Mouse (Mus musculus): ENCODE measurements around the gene Rfwd3.
A peak's percentile ranks its signal among the peaks of the same experiment; 100 is the strongest.
"Not testable (repeated sequence)": the region's sequence is repeated elsewhere in the genome, so short reads cannot be mapped to it uniquely, and the experiment has no call there.

The Rfwd3 gene

GRCm38 (mm10) chr8:111299821-111300568 lies at the start of gene Rfwd3:
TSS of gene Rfwd3 (minus strand) at chr8:111300222.
- peak; percentile 91 to 93 for DNase-seq

DNA sequence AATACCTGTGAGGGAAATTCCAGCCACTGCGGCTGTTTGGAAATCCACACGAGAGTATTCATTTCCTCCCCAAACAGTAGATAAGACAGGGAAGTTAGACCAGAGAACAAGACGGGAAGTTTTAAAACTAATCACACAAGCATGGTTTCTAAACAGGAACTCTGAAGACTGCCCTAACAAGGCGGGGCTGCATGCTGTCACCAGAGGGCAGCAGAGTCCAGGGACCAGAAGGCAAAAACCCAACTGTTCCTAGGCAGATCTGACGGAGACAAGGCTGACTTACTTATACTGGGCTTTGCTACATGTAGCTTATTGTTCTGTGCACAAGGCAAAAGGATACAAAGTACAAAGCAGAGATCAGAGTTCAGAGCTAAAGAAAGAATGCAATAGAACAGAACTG lies 43.2 kb upstream of the Rfwd3 start:
- DNase-seq: peak; percentile 80 to 83

DNA sequence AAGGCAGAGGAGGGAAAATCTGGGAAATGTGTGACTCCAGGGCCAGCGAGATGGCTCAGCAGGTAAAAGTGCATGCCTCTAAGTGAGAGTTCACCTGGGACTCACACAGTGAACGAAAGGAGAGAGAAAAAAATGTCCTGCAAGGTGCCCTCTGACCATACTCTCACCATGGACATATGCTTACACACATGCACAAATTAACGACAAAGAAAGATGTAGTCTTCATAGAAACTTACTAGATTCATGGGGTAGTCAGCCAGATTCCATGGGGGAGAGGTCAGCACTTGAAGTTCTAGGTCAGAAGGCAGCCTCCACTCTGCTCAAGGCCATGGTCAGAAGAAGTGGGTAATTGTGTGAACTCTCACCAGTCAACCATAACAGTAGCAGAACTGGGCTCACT lies 40.2 kb upstream of the Rfwd3 start:
- DNase-seq: no peak

GRCm38 (mm10) chr8:111338370-111339208 lies 38.6 kb upstream of the Rfwd3 start:
- peak; percentile 24 to 29 for DNase-seq

DNA sequence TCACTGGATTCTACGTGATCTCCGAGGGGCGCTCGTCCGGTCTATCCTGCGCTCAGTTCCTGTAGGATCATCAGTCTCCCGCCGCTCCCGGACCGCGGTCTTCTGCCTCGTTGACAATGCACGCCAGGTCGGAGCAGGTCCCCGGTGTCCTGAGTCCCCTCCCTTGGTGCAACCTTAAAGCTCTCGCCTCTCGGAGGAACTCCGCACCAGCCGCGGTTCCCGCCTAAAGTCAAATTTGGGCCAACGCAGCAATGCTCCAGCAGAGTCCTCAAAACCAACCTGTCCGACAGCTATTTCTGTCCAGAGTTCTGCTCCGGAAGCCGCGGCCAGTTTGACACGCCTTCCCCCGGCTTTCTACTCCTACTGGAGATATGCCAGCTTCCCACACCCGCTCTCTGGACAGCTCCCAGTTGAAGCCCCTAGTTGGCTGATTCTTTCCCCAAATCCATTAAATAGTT lies 37.9 kb upstream of the Rfwd3 start, which contains the start of gene Mlkl:
Gene Mlkl, minus strand, starts transcription at position 288 of the 458 bp plus-strand sequence.
- peak; percentile 42 to 46 for DNase-seq

DNA sequence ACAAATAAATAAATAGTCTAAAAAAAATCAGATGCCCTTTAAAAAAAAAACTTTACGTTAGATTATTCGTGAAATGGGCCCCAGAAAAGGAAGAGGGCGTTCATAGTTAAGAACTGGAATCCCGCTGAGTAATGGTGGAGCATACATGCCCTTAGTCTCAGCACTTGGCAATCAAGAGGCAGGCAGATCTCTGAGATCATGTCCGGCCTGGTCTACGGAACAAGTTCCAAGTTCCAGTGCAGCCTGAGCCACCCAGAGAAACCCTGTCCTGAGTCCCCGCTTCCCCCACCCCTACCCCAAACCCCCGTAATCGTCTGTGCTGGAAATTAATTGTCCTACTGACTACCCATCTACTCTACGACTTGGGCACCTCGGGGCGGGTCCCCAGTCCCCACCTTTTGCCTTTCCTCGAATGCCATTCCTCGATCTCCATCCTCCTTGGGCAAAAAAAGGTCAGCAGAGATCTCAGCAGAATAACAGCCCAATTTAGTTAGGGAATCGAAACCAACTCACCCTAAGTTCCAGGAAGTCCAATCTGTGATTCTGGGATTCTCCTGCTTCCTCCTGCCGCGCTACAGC lies 37.4 kb upstream of the Rfwd3 start:
- peak in 1 of 2 experiments; percentile 5 for DNase-seq

DNA sequence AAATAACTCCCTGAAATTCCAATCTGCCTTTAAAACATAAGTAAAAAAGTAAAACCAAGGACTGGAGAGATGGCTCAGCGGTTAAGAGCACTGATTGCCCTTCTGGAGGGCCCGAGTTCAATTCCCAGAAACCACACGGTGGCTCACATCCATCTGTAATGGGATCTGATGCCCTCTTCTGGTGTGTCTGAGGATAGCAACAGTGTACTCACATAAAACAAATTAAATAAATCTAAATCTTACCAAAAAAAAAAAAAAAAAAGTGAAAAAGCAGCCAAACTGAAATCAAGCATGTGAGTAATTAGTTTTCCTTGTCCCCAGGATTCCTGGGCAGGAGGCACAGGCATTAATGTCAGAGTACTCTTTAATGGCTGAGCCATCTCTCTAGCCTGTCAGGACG lies 36.7 kb upstream of the Rfwd3 start:
- no peak for DNase-seq

- DNase-seq: no peak
Observed at GRCm38 (mm10) chr8:111325222-111325790, 25.3 kb upstream of the Rfwd3 start.

DNA sequence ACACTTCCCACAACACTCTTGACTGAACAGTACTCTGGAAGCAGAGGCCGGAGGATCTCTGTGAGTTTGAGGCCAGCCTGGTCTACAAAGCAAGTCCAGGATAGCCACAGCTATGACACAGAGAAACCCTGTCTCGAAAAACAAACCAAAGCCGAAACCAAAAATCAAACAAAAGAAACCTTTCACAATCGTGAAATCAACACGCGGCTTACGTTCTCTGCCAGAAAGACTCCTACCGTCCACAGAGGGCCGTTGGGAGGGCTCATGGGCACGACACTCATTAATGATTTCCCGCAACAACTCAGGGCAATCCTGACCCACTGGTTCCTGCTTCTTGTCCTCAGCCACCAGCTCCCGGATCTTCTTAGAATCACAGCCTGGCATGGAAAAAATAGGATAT lies 14.7 kb upstream of the Rfwd3 start:
- DNase-seq: no peak

- not testable (repeated sequence) for DNase-seq
Observed at GRCm38 (mm10) chr8:111313961-111314360, 13.9 kb upstream of the Rfwd3 start.

DNA sequence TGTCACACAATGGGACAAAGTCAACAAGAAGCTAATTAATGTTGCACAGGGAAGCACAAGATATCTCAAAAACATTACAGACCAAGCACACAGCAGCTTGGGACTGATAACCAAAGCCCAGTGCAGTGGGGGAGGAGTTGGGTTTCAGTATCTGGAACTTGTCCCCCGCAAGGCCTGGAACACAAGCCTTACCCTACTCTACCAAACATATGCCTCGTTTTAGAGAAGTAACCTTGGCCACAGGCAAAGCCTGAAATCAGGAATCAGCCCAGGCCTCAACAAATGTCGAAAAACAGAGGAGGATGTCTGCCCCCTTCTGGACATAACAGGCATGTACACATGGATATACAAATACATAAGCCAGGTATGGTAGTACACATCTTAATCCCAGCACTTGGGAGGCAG lies 12.7 kb upstream of the Rfwd3 start:
- peak; percentile 12 to 18 for DNase-seq

GRCm38 (mm10) chr8:111310006-111310405 lies 10.0 kb upstream of the Rfwd3 start:
- DNase-seq: not testable (repeated sequence)

- DNase-seq: no peak
Observed at GRCm38 (mm10) chr8:111305031-111305730, 5.2 kb upstream of the Rfwd3 start.

DNA sequence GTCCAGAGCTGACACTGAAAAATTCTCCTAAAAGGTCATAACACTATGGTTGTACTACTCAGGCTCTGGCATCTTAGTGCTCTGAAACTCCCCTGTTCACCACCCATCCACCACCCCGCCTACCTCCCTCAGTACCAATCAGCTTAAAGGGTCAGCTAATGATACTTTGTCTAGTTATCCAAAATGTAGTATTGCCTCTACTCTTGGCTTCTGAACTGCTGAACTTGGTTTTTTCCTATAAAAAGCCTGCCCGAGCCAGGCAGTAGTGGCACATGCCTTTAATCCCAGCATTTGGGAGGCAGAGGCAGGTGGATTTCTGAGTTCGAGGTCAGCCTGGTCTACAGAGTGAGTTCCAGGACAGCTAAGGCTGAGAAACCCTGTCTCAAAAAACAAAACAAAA lies 4.3 kb upstream of the Rfwd3 start:
- no peak for DNase-seq

GRCm38 (mm10) chr8:111303076-111303803 lies 3.2 kb upstream of the Rfwd3 start:
- DNase-seq: not testable (repeated sequence)

GRCm38 (mm10) chr8:111300597-111301546 lies 850 bp upstream of the Rfwd3 start:
- peak; percentile 26 to 30 for DNase-seq

DNA sequence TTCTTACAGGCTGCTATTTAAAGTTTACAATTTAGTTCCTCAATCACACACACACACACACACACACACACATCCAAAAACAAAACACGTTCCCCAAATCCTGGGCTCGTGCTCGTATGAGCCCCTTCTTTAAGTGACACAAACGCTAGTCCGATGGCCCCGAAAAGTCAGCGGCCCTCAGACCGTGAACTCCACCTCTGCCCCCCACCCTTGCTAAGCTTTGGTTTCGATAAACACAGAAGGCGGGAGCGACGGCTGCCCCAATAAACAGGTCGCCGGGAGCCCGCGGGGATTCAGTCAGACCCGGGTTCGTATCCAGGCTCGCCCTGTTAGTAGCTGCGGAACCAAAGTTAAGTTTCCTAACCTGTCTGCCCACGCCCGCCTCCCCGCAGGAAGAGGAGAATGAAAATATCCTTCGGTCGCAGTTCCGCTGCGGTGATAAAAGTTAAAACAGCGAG lies 630 bp downstream of the Rfwd3 start:
- peak; percentile 87 to 88 for DNase-seq

DNA sequence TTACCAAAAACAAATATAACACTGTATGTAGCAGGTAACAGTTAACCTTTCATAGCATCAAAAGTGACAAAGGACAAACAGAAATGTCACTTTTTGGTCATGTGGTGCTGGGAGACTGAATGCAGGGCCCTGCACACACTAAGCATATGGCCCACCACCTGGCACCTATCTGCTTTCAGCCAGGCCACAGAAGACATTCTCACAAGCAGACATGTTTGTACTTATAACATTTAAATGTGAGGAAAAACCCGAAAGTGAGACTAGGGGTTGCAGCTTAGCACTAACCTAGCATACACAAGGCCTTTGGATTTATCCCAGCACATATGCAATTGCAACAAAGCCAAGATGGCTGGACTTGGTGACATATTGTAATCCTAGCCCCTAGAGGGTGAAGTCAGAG lies 2.0 kb downstream of the Rfwd3 start:
- DNase-seq: no peak

DNA sequence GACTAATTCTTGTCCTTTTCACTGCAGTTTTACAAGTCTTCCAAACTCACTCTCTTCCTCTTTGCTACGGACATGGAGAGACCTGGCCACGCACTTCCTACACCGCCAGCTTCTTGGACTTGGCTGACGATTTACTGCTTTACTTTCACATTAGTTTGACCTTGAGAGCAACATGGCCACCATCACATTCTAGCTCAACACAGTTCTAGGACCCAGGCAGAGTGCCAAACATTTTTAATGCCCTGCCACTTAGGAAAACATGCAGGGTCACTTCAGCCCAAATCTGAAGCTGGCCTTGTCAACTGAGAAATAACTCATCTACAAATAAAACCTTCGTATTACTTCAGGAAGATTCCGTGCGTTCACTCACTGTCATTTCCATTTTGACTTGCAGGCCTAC lies 8.3 kb downstream of the Rfwd3 start:
- no peak for DNase-seq

- no peak for DNase-seq
Observed at GRCm38 (mm10) chr8:111290586-111290985, 9.4 kb downstream of the Rfwd3 start.
